Mouse (Mus musculus): ENCODE measurements around the gene Gm9903.
A peak's percentile ranks its signal among the peaks of the same experiment; 100 is the strongest.

The Gm9903 gene

GRCm38 (mm10) chr5:33651017-33651416 is 21.3 kb downstream of the Gm9903 start:
- DNase-seq, result no peak

GRCm38 (mm10) chr5:33651541-33651920 is 21.8 kb downstream of the Gm9903 start:
- no peak for DNase-seq

GRCm38 (mm10) chr5:33651921-33652782 is 22.4 kb downstream of the Gm9903 start, which contains the start of gene Slbp:
Slbp (minus strand) TSS chr5:33652574.
- peak; percentile 95 to 97 for DNase-seq

GRCm38 (mm10) chr5:33652783-33653173 is 23.1 kb downstream of the Gm9903 start:
- no peak for DNase-seq

- peak in 1 of 2 experiments; percentile 15 for DNase-seq
Measured at GRCm38 (mm10) chr5:33654424-33654823, 24.7 kb downstream of the Gm9903 start.

- DNase-seq, result peak in 1 of 2 experiments; percentile 13
Measured at GRCm38 (mm10) chr5:33655251-33655840, 25.6 kb downstream of the Gm9903 start.

- no peak for DNase-seq
Measured at GRCm38 (mm10) chr5:33656739-33657138, 27.0 kb downstream of the Gm9903 start.

GRCm38 (mm10) chr5:33657251-33657786 is 27.6 kb downstream of the Gm9903 start:
- no peak for DNase-seq

- DNase-seq, result peak; percentile 97 to 100
Measured at GRCm38 (mm10) chr5:33657787-33658663, 28.3 kb downstream of the Gm9903 start, which contains the start of the genes Tacc3 and Tmem129. Tacc3 (plus strand) TSS chr5:33658128. Tmem129 (minus strand) TSS chr5:33658416.

GRCm38 (mm10) chr5:33658664-33659050 is 28.9 kb downstream of the Gm9903 start:
- no peak for DNase-seq

- peak in 1 of 2 experiments; percentile 15 for DNase-seq
Measured at GRCm38 (mm10) chr5:33668223-33668622, 38.5 kb downstream of the Gm9903 start.

GRCm38 (mm10) chr5:33671659-33672058 is 41.9 kb downstream of the Gm9903 start:
- no peak for DNase-seq

- peak; percentile 25 to 38 for DNase-seq
Measured at GRCm38 (mm10) chr5:33674439-33674838, 44.7 kb downstream of the Gm9903 start.

- peak; percentile 31 to 49 for DNase-seq
Measured at GRCm38 (mm10) chr5:33675964-33676363, 46.2 kb downstream of the Gm9903 start.

- no peak for DNase-seq
Measured at GRCm38 (mm10) chr5:33678244-33678643, 48.5 kb downstream of the Gm9903 start.

GRCm38 (mm10) chr5:33681044-33681443 is 51.3 kb downstream of the Gm9903 start:
- DNase-seq, result no peak
